Mouse (Mus musculus) megakaryocyte progenitor cell, adult 5-6 weeks (primary cell): ENCODE results near the gene Eef1g. TPM values are rescaled to one million over a fixed set of nuclear protein-coding genes. Genes with fewer than 3 reads are reported as not detected.

ENCODE experiments used
- ATAC-seq: replicated peaks from 2 replicates; pipeline ENCODE4 v1.8.0; 2016; ENCODE audit warnings: mild to moderate bottlenecking, moderate TSS enrichment, inconsistent platforms; ENCODE audit not compliant: poor library complexity
- total RNA-seq, 2 experiments: library from RNA; stranded (forward) in 1 of 2; stranded (reverse) in 1 of 2; fragments of 157-497, 149-512 nt in 1 of 2; fragments of 200-1000 nt in 1 of 2; gene quantifications; 2 replicates each; pipeline versions ENCODE4 v1.2.3 to v1.2.4; 2015 to 2017

The Eef1g gene
- total RNA-seq, 2 experiments from 2014 or later = 754 to 1,182 TPM

- ATAC-seq = peak; percentile 89
Observed at GRCm38 (mm10) chr19:9023021-9023778, 56.4 kb downstream of the Eef1g start.

GRCm38 (mm10) chr19:9025562-9026257, 58.9 kb downstream of the Eef1g start:
- ATAC-seq = no peak

GRCm38 (mm10) chr19:9026634-9027033, 59.8 kb downstream of the Eef1g start:
- no peak for ATAC-seq

- no peak for ATAC-seq
Observed at GRCm38 (mm10) chr19:9027795-9028194, 61.0 kb downstream of the Eef1g start.

Other genes starting within 250 kb of the Eef1g start
Only the 30 nearest of the 32 such genes appear.
- gene 1700092M07Rik, start 226.3 kb upstream of the Eef1g start, total RNA-seq (2015) = 1.2 and 4.4 TPM in 2 replicates
- not detected in 2 replicates for gene 1700092M07Rik, start 226.3 kb upstream of the Eef1g start, total RNA-seq (2017)
- gene Stx5a, start 225.6 kb upstream of the Eef1g start, total RNA-seq (2015) = 32.5 and 45.3 TPM in 2 replicates
- 54.1 and 54.8 TPM in 2 replicates for gene Stx5a, start 225.6 kb upstream of the Eef1g start, total RNA-seq (2017)
- 339 and 367 TPM in 2 replicates for gene Nxf1, start 210.0 kb upstream of the Eef1g start, total RNA-seq (2015)
- 76.5 and 91.9 TPM in 2 replicates for gene Nxf1, start 210.0 kb upstream of the Eef1g start, total RNA-seq (2017)
- 64.4 and 69.2 TPM in 2 replicates for gene Tmem223, start 196.0 kb upstream of the Eef1g start, total RNA-seq (2015)
- 36.2 and 37.0 TPM in 2 replicates for gene Tmem223, start 196.0 kb upstream of the Eef1g start, total RNA-seq (2017)
- gene Tmem179b, start 192.6 kb upstream of the Eef1g start, total RNA-seq (2015) = 109 and 124 TPM in 2 replicates
- 73.9 and 87.1 TPM in 2 replicates for gene Tmem179b, start 192.6 kb upstream of the Eef1g start, total RNA-seq (2017)
- gene Taf6l, start 180.6 kb upstream of the Eef1g start, total RNA-seq (2015) = 5.8 and 6.4 TPM in 2 replicates
- gene Taf6l, start 180.6 kb upstream of the Eef1g start, total RNA-seq (2017) = 9.7 and 12.8 TPM in 2 replicates
- 142 and 164 TPM in 2 replicates for gene Polr2g, start 168.5 kb upstream of the Eef1g start, total RNA-seq (2015)
- 68.1 and 83.9 TPM in 2 replicates for gene Polr2g, start 168.5 kb upstream of the Eef1g start, total RNA-seq (2017)
- 1.8 and 2.8 TPM in 2 replicates for gene Zbtb3, start 164.5 kb upstream of the Eef1g start, total RNA-seq (2015)
- 2.1 and 2.4 TPM in 2 replicates for gene Zbtb3, start 164.5 kb upstream of the Eef1g start, total RNA-seq (2017)
- 29.0 and 31.0 TPM in 2 replicates for gene Ttc9c, start 147.7 kb upstream of the Eef1g start, total RNA-seq (2015)
- gene Ttc9c, start 147.7 kb upstream of the Eef1g start, total RNA-seq (2017) = 65.6 and 73.3 TPM in 2 replicates
- gene Hnrnpul2, start 147.0 kb upstream of the Eef1g start, total RNA-seq (2015) = 56.7 and 59.5 TPM in 2 replicates
- 64.7 and 77.8 TPM in 2 replicates for gene Hnrnpul2, start 147.0 kb upstream of the Eef1g start, total RNA-seq (2017)
- 0.76 TPM in 1 of 2 replicates, not detected in the other for gene AC129217.1, start 137.3 kb upstream of the Eef1g start, total RNA-seq (2015)
- not detected in 2 replicates for gene AC129217.1, start 137.3 kb upstream of the Eef1g start, total RNA-seq (2017)
- 58.3 and 63.4 TPM in 2 replicates for gene Bscl2, start 129.6 kb upstream of the Eef1g start, total RNA-seq (2015)
- gene Bscl2, start 129.6 kb upstream of the Eef1g start, total RNA-seq (2017) = 28.8 and 31.6 TPM in 2 replicates
- 0.07 and 0.22 TPM in 2 replicates for gene Gng3, start 127.8 kb upstream of the Eef1g start, total RNA-seq (2015)
- gene Gng3, start 127.8 kb upstream of the Eef1g start, total RNA-seq (2017) = not detected in 2 replicates
- not detected in 2 replicates for gene Lrrn4cl, start 116.3 kb upstream of the Eef1g start, total RNA-seq (2015)
- gene Lrrn4cl, start 116.3 kb upstream of the Eef1g start, total RNA-seq (2017) = 0.88 TPM in 1 of 2 replicates, not detected in the other
- gene Ubxn1, start 95.5 kb upstream of the Eef1g start, total RNA-seq (2015) = 60.6 and 77.0 TPM in 2 replicates
- gene Ubxn1, start 95.5 kb upstream of the Eef1g start, total RNA-seq (2017) = 159 and 168 TPM in 2 replicates
- gene Uqcc3, start 86.1 kb upstream of the Eef1g start, total RNA-seq (2015) = 44.4 and 46.0 TPM in 2 replicates
- gene Uqcc3, start 86.1 kb upstream of the Eef1g start, total RNA-seq (2017) = 93.0 and 118 TPM in 2 replicates
- gene Lbhd1, start 83.3 kb upstream of the Eef1g start, total RNA-seq (2015) = 53.0 and 75.7 TPM in 2 replicates
- gene Lbhd1, start 83.3 kb upstream of the Eef1g start, total RNA-seq (2017) = 7.5 and 14.3 TPM in 2 replicates
- gene Gm49403, start 83.1 kb upstream of the Eef1g start, total RNA-seq (2015) = not detected in 2 replicates
- gene Gm49403, start 83.1 kb upstream of the Eef1g start, total RNA-seq (2017) = not detected in 2 replicates
- 51.4 and 70.0 TPM in 2 replicates for gene 1810009A15Rik, start 78.2 kb upstream of the Eef1g start, total RNA-seq (2015)
- gene 1810009A15Rik, start 78.2 kb upstream of the Eef1g start, total RNA-seq (2017) = 74.3 and 91.0 TPM in 2 replicates
- gene Gm49416, start 78.1 kb upstream of the Eef1g start, total RNA-seq (2015) = 1.5 and 2.5 TPM in 2 replicates
- not detected in 2 replicates for gene Gm49416, start 78.1 kb upstream of the Eef1g start, total RNA-seq (2017)
- 12.9 and 16.8 TPM in 2 replicates for gene Ints5, start 74.0 kb upstream of the Eef1g start, total RNA-seq (2015)
- 14.1 and 17.7 TPM in 2 replicates for gene Ints5, start 74.0 kb upstream of the Eef1g start, total RNA-seq (2017)
- 112 and 118 TPM in 2 replicates for gene Ganab, start 69.0 kb upstream of the Eef1g start, total RNA-seq (2015)
- 82.3 and 86.0 TPM in 2 replicates for gene Ganab, start 69.0 kb upstream of the Eef1g start, total RNA-seq (2017)
- 12.7 and 17.2 TPM in 2 replicates for gene B3gat3, start 46.7 kb upstream of the Eef1g start, total RNA-seq (2015)
- 20.5 and 21.6 TPM in 2 replicates for gene B3gat3, start 46.7 kb upstream of the Eef1g start, total RNA-seq (2017)
- gene Rom1, start 37.7 kb upstream of the Eef1g start, total RNA-seq (2015) = 0.59 and 1.5 TPM in 2 replicates
- gene Rom1, start 37.7 kb upstream of the Eef1g start, total RNA-seq (2017) = 0.54 and 0.88 TPM in 2 replicates
- 12.0 and 14.9 TPM in 2 replicates for gene Eml3, start 37.5 kb upstream of the Eef1g start, total RNA-seq (2015)
- 20.1 and 36.0 TPM in 2 replicates for gene Eml3, start 37.5 kb upstream of the Eef1g start, total RNA-seq (2017)
- gene Mta2, start 25.2 kb upstream of the Eef1g start, total RNA-seq (2015) = 57.9 and 63.7 TPM in 2 replicates
- 124 and 138 TPM in 2 replicates for gene Mta2, start 25.2 kb upstream of the Eef1g start, total RNA-seq (2017)
- gene Tut1, start 13.2 kb upstream of the Eef1g start, total RNA-seq (2015) = 6.2 and 8.7 TPM in 2 replicates
- 19.9 and 23.8 TPM in 2 replicates for gene Tut1, start 13.2 kb upstream of the Eef1g start, total RNA-seq (2017)
- 6.5 and 10.6 TPM in 2 replicates for gene Ahnak, start 22.2 kb downstream of the Eef1g start, total RNA-seq (2015)
- 11.7 and 17.2 TPM in 2 replicates for gene Ahnak, start 22.2 kb downstream of the Eef1g start, total RNA-seq (2017)
- not detected in 2 replicates for gene Scgb1a1, start 120.9 kb downstream of the Eef1g start, total RNA-seq (2015)
- not detected in 2 replicates for gene Scgb1a1, start 120.9 kb downstream of the Eef1g start, total RNA-seq (2017)
- 26.8 and 31.4 TPM in 2 replicates for gene Asrgl1, start 168.6 kb downstream of the Eef1g start, total RNA-seq (2015)
- gene Asrgl1, start 168.6 kb downstream of the Eef1g start, total RNA-seq (2017) = 22.7 and 26.7 TPM in 2 replicates